ENCODE assay signal across 32 mouse cellular contexts in genomic region chr4:102209773-102210172, GRCm38 (mm10).
"Had no signal": no experiment of that assay in that cellular context is flagged by ENCODE, and none has a peak within 500 bp of the region (broad histone marks: within the 10 kb centered on the region; RNA-seq: fewer than 3 reads in every experiment).

No protein-coding gene starts in this region.

- H3K4me2 ChIP-seq: heart, embryonic 11.5 days; heart, embryonic 12.5 days; heart, embryonic 13.5 days; heart, embryonic 15.5 days; hindbrain, embryonic 12.5 days; hindbrain, embryonic 13.5 days; hindbrain, embryonic 14.5 days; hindbrain, embryonic 15.5 days; intestine, embryonic 15.5 days; kidney, embryonic 15.5 days had no signal

- H3K27ac ChIP-seq: heart, embryonic 10.5 days; heart, embryonic 13.5 days; heart, embryonic 15.5 days; hindbrain, embryonic 10.5 days; hindbrain, embryonic 12.5 days; hindbrain, embryonic 13.5 days; hindbrain, embryonic 14.5 days; hindbrain, embryonic 15.5 days; hindbrain, postnatal 0 days; intestine, embryonic 15.5 days; kidney, embryonic 15.5 days; kidney, postnatal 0 days; layer of hippocampus, adult 2 months; left cerebral cortex, adult 2 months had no signal

- H3K9me3 ChIP-seq: heart, embryonic 10.5 days; heart, embryonic 12.5 days; heart, embryonic 13.5 days; heart, embryonic 15.5 days; hindbrain, embryonic 10.5 days; hindbrain, embryonic 12.5 days; hindbrain, embryonic 13.5 days; hindbrain, embryonic 15.5 days; intestine, embryonic 15.5 days; kidney, embryonic 15.5 days had no signal

- H3K4me3 ChIP-seq: heart, embryonic 10.5 days; heart, embryonic 12.5 days; heart, embryonic 13.5 days; heart, embryonic 15.5 days; hindbrain, embryonic 10.5 days; hindbrain, embryonic 12.5 days; hindbrain, embryonic 13.5 days; hindbrain, embryonic 15.5 days; intestine, embryonic 15.5 days; kidney, embryonic 15.5 days; layer of hippocampus, adult 2 months; left cerebral cortex, adult 2 months had no signal

- DNase-seq: heart, postnatal 10 days; heart, postnatal 14 days; heart, postnatal 36 days; heart, postnatal 4 days; kidney, adult 11 months; kidney, adult 18-20 months; kidney, adult 2 months; kidney, adult 8-10 months; kidney, adult 9 months; kidney, postnatal 10 days; kidney, postnatal 14 days; kidney, postnatal 25 days; kidney, postnatal 36 days; kidney, postnatal 4 days; layer of hippocampus, adult 9-11 months; layer of hippocampus, postnatal 36 days had no signal

- H3K9ac ChIP-seq: heart, embryonic 12.5 days; heart, embryonic 13.5 days; heart, embryonic 15.5 days; hindbrain, embryonic 12.5 days; hindbrain, embryonic 13.5 days; hindbrain, embryonic 14.5 days; hindbrain, embryonic 15.5 days; intestine, embryonic 15.5 days; kidney, embryonic 15.5 days had no signal

- H3K36me3 ChIP-seq: heart, embryonic 10.5 days; heart, embryonic 12.5 days; heart, embryonic 13.5 days; heart, embryonic 15.5 days; hindbrain, embryonic 10.5 days; hindbrain, embryonic 12.5 days; hindbrain, embryonic 13.5 days; hindbrain, embryonic 15.5 days; intestine, embryonic 15.5 days; kidney, embryonic 15.5 days had no signal

- H3K4me1 ChIP-seq: heart, embryonic 10.5 days; heart, embryonic 15.5 days; hindbrain, embryonic 10.5 days; hindbrain, embryonic 12.5 days; hindbrain, embryonic 13.5 days; hindbrain, embryonic 15.5 days; intestine, embryonic 15.5 days; kidney, embryonic 15.5 days had no signal

- H3K27me3 ChIP-seq: heart, embryonic 12.5 days; heart, embryonic 13.5 days; heart, embryonic 15.5 days; hindbrain, embryonic 12.5 days; hindbrain, embryonic 13.5 days; hindbrain, embryonic 15.5 days; intestine, embryonic 15.5 days; kidney, embryonic 15.5 days had no signal
